Mouse (Mus musculus): ENCODE measurements at regions not wholly inside any gene's neighbourhood (a gene's known extent, or its start where the extent isn't known, plus 50 kb on each side); places are given as distances from the start of the nearest gene placed in this dataset.

- no peak for DNase-seq (ENCODE audit: low spot score)
Measured at GRCm38 (mm10) chr12:51118781-51119180, 229.1 kb upstream of the G2e3 start.

GRCm38 (mm10) chr12:51118021-51118694 is 229.7 kb upstream of the G2e3 start:
- DNase-seq (ENCODE audit: low spot score): peak; percentile 4

- DNase-seq (ENCODE audit: low spot score): no peak
Measured at GRCm38 (mm10) chr12:51117436-51118020, 230.3 kb upstream of the G2e3 start.

GRCm38 (mm10) chr12:51111811-51112210 is 236.1 kb upstream of the G2e3 start:
- no peak for DNase-seq (ENCODE audit: low spot score)

GRCm38 (mm10) chr12:51108044-51108443 is 239.8 kb upstream of the G2e3 start:
- no peak for DNase-seq (ENCODE audit: low spot score)

- no peak for DNase-seq (ENCODE audit: low spot score)
Measured at GRCm38 (mm10) chr12:51103541-51104042, 244.3 kb upstream of the G2e3 start.

GRCm38 (mm10) chr12:51101636-51102035 is 246.2 kb upstream of the G2e3 start:
- no peak for DNase-seq (ENCODE audit: low spot score)

- no peak for DNase-seq (ENCODE audit: low spot score)
Measured at GRCm38 (mm10) chr12:51100868-51101267, 247.0 kb upstream of the G2e3 start.

GRCm38 (mm10) chr12:51095974-51096373 is 251.9 kb upstream of the G2e3 start:
- DNase-seq (ENCODE audit: low spot score): no peak

GRCm38 (mm10) chr12:51089324-51089723 is 258.5 kb upstream of the G2e3 start:
- DNase-seq (ENCODE audit: low spot score): no peak

- no peak for DNase-seq (ENCODE audit: low spot score)
Measured at GRCm38 (mm10) chr12:51081809-51082208, 266.1 kb upstream of the G2e3 start.

- no peak for DNase-seq (ENCODE audit: low spot score)
Measured at GRCm38 (mm10) chr12:51073503-51073902, 274.4 kb upstream of the G2e3 start.

- no peak for DNase-seq (ENCODE audit: low spot score)
Measured at GRCm38 (mm10) chr12:51060931-51061330, 286.9 kb upstream of the G2e3 start.

GRCm38 (mm10) chr12:51058569-51058968 is 289.3 kb upstream of the G2e3 start:
- no peak for DNase-seq (ENCODE audit: low spot score)

- DNase-seq (ENCODE audit: low spot score): no peak
Measured at GRCm38 (mm10) chr12:51058104-51058503, 289.8 kb upstream of the G2e3 start.

GRCm38 (mm10) chr12:51047116-51047515 is 300.7 kb upstream of the G2e3 start:
- no peak for DNase-seq (ENCODE audit: low spot score)

- no peak for DNase-seq (ENCODE audit: low spot score)
Measured at GRCm38 (mm10) chr12:51045437-51045836, 302.4 kb upstream of the G2e3 start.

GRCm38 (mm10) chr12:51045020-51045419 is 302.8 kb upstream of the G2e3 start:
- DNase-seq (ENCODE audit: low spot score): no peak

- no peak for DNase-seq (ENCODE audit: low spot score)
Measured at GRCm38 (mm10) chr12:51032193-51032592, 315.7 kb upstream of the G2e3 start.

GRCm38 (mm10) chr12:51028601-51029174 is 319.2 kb upstream of the G2e3 start:
- DNase-seq (ENCODE audit: low spot score): no peak

GRCm38 (mm10) chr12:51026046-51026445 is 321.8 kb upstream of the G2e3 start:
- DNase-seq (ENCODE audit: low spot score): no peak

- DNase-seq (ENCODE audit: low spot score): no peak
Measured at GRCm38 (mm10) chr12:51025531-51025930, 322.3 kb upstream of the G2e3 start.

- no peak for DNase-seq (ENCODE audit: low spot score)
Measured at GRCm38 (mm10) chr12:51024057-51024743, 323.7 kb upstream of the G2e3 start.
